Mouse (Mus musculus) lung, embryonic 14.5 days (tissue): ENCODE measurements at regions not wholly inside any gene's neighbourhood (a gene's known extent, or its start where the extent isn't known, plus 50 kb on each side); places are given as distances from the start of the nearest gene placed in this dataset.

Source experiments
- ATAC-seq: fragments of 200-750 bp; cut with Nextera tagmentation; 2 replicates; pipeline ENCODE4 v1.8.0; 2017; ENCODE audit warnings: mild to moderate bottlenecking, moderate TSS enrichment, moderate library complexity; ENCODE audit not compliant: insufficient read depth
- DNase-seq: peaks from one replicate; pipeline ENCODE4 v3.0.0-alpha.2; 2015
- H3K27ac ChIP-seq: fragments of 300-500 bp; sonication (generic); 2 replicates; pipeline ENCODE4 v1.5.1; 2014; ENCODE audit warnings: low read depth, mild to moderate bottlenecking, moderate library complexity
- H3K27me3 ChIP-seq: fragments of 300-500 bp; sonication (generic); 2 replicates; pipeline ENCODE4 v1.6.1; 2014; ENCODE audit warnings: low read length, control low read depth; ENCODE audit not compliant: insufficient read depth
- H3K36me3 ChIP-seq: fragments of 300-500 bp; sonication (generic); 2 replicates; pipeline ENCODE4 v1.6.1; 2014; ENCODE audit warnings: control low read depth; ENCODE audit not compliant: insufficient read depth
- H3K4me1 ChIP-seq: fragments of 300-500 bp; sonication (generic); 2 replicates; pipeline ENCODE4 v1.6.1; 2014; ENCODE audit warnings: antibody characterized with exemption, control low read depth; ENCODE audit not compliant: insufficient read depth
- H3K4me2 ChIP-seq: fragments of 300-500 bp; sonication (generic); 2 replicates; pipeline ENCODE4 v1.6.1; 2014; ENCODE audit warnings: mild to moderate bottlenecking
- H3K4me3 ChIP-seq: fragments of 300-500 bp; sonication (generic); 2 replicates; pipeline ENCODE4 v1.5.1; 2014; ENCODE audit warnings: low read depth, low read length
- H3K9ac ChIP-seq: fragments of 300-500 bp; sonication (generic); 2 replicates; pipeline ENCODE4 v1.6.1; 2014
- H3K9me3 ChIP-seq: fragments of 300-500 bp; sonication (generic); 2 replicates; pipeline ENCODE4 v1.6.1; 2016; ENCODE audit warnings: low read depth, low read length, control low read depth
- CTCF ChIP-seq: IDR thresholded peaks from 2 replicates; pipeline ENCODE4 v1.5.1; 2016; ENCODE audit warnings: antibody characterized with exemption, low read depth
- WGBS: fragments of 180-500 bp; shearing (Covaris S2); extraction: QIAGEN DNeasy Blood & Tissue Kit; methylation state at CpG from one replicate; pipeline ENCODE4 v1.1.7; 2014; 5-methylcytosine and 5-hydroxymethylcytosine counted together

- H3K4me2 ChIP-seq = no peak overlapping the region
- ATAC-seq = no peak
- no peak overlapping the region for H3K4me3 ChIP-seq
- no peak overlapping the region for H3K27ac ChIP-seq
- H3K36me3 ChIP-seq = no peaks in the 10 kb centered on the region
- 29% methylated on average over 2 of the region's 2 CpGs for WGBS
- no peak for TF ChIP-seq CTCF
- H3K4me1 ChIP-seq = no peaks in the 10 kb centered on the region
- peak; percentile 46 for DNase-seq
- no peaks in the 10 kb centered on the region for H3K27me3 ChIP-seq
- H3K9ac ChIP-seq = no peak overlapping the region
- no peaks in the 10 kb centered on the region for H3K9me3 ChIP-seq
These were observed 449.9 kb downstream of the Otol1 start for GRCm38 (mm10) chr3:70457181-70457847.

DNA sequence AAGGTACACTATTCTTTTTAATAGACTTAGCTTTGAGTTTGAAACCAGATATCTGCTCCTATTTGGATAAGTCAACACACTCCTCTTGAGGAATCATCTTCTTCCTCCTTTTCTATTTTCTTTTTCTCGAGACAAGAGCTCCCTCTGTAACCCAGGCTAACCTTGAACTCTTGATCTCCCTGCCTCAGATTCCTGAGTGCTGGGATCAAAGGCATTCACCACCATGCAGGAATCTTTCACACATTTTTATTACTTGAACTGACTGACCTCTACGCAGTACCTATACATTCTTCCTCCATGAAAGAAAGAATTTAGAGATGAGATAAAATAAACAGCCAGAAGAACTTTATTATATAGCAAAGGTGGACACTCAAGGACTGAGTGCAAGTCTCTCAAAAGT lies 453.4 kb downstream of the Otol1 start:
- WGBS = 26% methylated on average over 2 of the region's 2 CpGs
- TF ChIP-seq CTCF = no peak
- DNase-seq = no peak

GRCm38 (mm10) chr3:70463221-70463620 lies 455.8 kb downstream of the Otol1 start:
- Histone ChIP-seq H3K36me3 (no peaks in the 10 kb centered on the region), H3K9ac (no peak overlapping the region), H3K4me2 (no peak overlapping the region), H3K27ac (no peak overlapping the region), H3K9me3 (no peaks in the 10 kb centered on the region), H3K4me3 (no peak overlapping the region), H3K4me1 (no peaks in the 10 kb centered on the region), H3K27me3 (no peaks in the 10 kb centered on the region)
- DNase-seq = no peak
- no peak for ATAC-seq
- TF ChIP-seq CTCF = no peak

More for the DNA sequence above, 453.4 kb downstream of the Otol1 start:
- Histone ChIP-seq H3K4me1 (no peaks in the 10 kb centered on the region), H3K36me3 (no peaks in the 10 kb centered on the region), H3K4me2 (no peak overlapping the region), H3K27me3 (no peaks in the 10 kb centered on the region), H3K27ac (no peak overlapping the region), H3K9ac (no peak overlapping the region), H3K9me3 (no peaks in the 10 kb centered on the region), H3K4me3 (no peak overlapping the region)
- ATAC-seq = no peak

GRCm38 (mm10) chr3:70482521-70482920 lies 475.1 kb downstream of the Otol1 start:
- H3K4me3 ChIP-seq = no peak overlapping the region
- TF ChIP-seq CTCF = peak; percentile 72
- H3K27ac ChIP-seq = no peak overlapping the region
- no peak overlapping the region for H3K4me2 ChIP-seq
- H3K27me3 ChIP-seq = no peaks in the 10 kb centered on the region
- 22% methylated on average over 9 of the region's 9 CpGs for WGBS
- no peak overlapping the region for H3K9ac ChIP-seq
- ATAC-seq (peak; percentile 89; the same call in 1 of the 2 replicates), DNase-seq (peak; percentile 76)
- H3K36me3 ChIP-seq = no peaks in the 10 kb centered on the region
- no peaks in the 10 kb centered on the region for H3K9me3 ChIP-seq
- H3K4me1 ChIP-seq = no peaks in the 10 kb centered on the region

DNA sequence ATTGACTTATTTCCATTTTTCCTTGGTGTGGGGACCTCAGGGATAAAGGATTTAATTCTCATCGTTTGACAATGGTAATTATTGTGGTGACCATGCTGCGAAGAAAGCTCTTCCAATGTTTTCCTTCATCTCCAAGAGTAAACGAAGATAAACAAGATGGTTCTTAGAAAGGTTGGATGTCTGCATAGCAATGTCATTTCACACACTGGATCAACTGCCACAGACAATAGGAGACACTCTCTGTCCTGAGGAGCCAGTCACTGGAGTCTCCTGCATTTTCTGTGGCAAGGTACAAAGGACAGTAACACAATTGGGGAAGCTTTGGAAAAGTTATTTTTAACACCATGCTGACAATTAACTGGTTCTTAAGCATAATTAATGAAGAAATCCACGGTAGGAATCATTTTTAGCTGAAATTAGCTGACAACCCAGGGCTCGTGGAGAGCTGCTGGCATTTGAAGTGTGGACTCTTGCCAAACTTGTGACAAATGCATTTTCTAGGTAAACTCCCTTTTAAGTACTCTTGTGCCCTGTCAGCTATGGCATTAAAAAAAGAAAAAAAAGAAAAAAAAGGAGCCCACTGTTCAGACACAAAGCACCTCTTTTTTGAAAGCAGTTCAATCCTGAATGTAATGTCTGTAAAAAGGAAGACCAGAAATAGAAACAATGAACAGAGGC lies 475.8 kb downstream of the Otol1 start:
- H3K9me3 ChIP-seq = no peaks in the 10 kb centered on the region
- H3K27ac ChIP-seq = no peak overlapping the region
- 53% methylated on average over 5 of the region's 5 CpGs for WGBS
- H3K4me1 ChIP-seq = no peaks in the 10 kb centered on the region
- no peak overlapping the region for H3K4me2 ChIP-seq
- H3K9ac ChIP-seq = no peak overlapping the region
- no peaks in the 10 kb centered on the region for H3K27me3 ChIP-seq
- H3K36me3 ChIP-seq = no peaks in the 10 kb centered on the region
- DNase-seq (peak; percentile 29), ATAC-seq (no peak)
- H3K4me3 ChIP-seq = no peak overlapping the region
- no peak for TF ChIP-seq CTCF

GRCm38 (mm10) chr3:70496431-70496830 lies 489.0 kb downstream of the Otol1 start:
- no peak for DNase-seq
- no peak for ATAC-seq
- no peak for TF ChIP-seq CTCF
- H3K4me1 ChIP-seq = 0 out of 2 replicates have a peak, but pooled peaks cover 3% of the 10 kb centered on the region
- no peak overlapping the region for H3K27ac ChIP-seq
- no peak overlapping the region for H3K4me3 ChIP-seq
- no peaks in the 10 kb centered on the region for H3K9me3 ChIP-seq
- no peak overlapping the region for H3K4me2 ChIP-seq
- no peaks in the 10 kb centered on the region for H3K36me3 ChIP-seq
- H3K9ac ChIP-seq = no peak overlapping the region
- no peaks in the 10 kb centered on the region for H3K27me3 ChIP-seq

DNA sequence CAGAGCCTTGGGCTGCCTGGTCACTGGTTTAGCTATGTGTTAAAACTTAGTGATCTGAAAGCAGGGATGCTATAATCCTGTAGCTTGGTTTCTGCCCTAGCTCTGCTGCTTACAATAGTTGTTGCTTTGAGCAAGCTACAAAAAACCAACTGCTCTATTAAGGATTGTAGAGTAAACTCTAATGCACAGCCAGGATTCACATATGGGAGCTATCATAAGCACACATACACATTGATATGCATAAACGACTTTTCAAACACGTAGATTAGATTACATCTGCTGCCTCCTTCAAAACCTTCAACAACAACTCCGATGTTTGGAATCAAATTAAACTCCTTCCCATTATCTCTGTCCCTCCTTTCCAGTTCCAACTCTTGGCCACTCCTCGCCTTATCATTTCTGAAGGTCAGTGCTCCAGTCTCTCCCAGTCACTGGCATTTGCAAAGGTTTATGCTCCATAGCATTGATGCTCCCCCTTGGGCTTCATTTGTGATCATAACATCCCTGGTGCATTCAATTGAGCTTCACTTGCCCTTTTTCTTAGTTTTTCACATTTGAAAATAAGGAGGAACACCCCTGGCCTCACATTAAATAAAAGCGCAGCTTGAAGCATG lies 492.9 kb downstream of the Otol1 start:
- no peak for TF ChIP-seq CTCF
- no peak overlapping the region for H3K9ac ChIP-seq
- ATAC-seq = peak; percentile 79
- no peak overlapping the region for H3K4me2 ChIP-seq
- no peaks in the 10 kb centered on the region for H3K27me3 ChIP-seq
- WGBS = 42% methylated on average over 5 of the region's 5 CpGs
- H3K4me3 ChIP-seq = no peak overlapping the region
- peak overlapping the region; percentile 38; the same call in 1 of the 2 replicates for H3K27ac ChIP-seq
- DNase-seq = peak; percentile 82
- no peaks in the 10 kb centered on the region for H3K36me3 ChIP-seq
- H3K9me3 ChIP-seq = no peaks in the 10 kb centered on the region
- H3K4me1 ChIP-seq = 0 out of 2 replicates have a peak, but pooled peaks cover 3% of the 10 kb centered on the region
